In genomic region chr19:10038910-10039309, GRCm38 (mm10) we compare ENCODE assay signal across 8 mouse cellular contexts. TPM values are rescaled to one million over a fixed set of nuclear protein-coding genes. Genes with fewer than 3 reads are reported as not detected.
DNase-seq lines count a peak whose midpoint lies in the region; ATAC-seq and TF ChIP-seq lines count a peak whose summit lies in the region.
"Had no signal": no experiment of that assay in that cellular context is flagged by ENCODE, and none has a peak within 500 bp of the region (broad histone marks: within the 10 kb centered on the region; RNA-seq: fewer than 3 reads in every experiment).

No protein-coding gene starts in this region.

- ATAC-seq in midbrain, postnatal 0 days (ENCODE audit: low FRiP score) = no peak
- no peak for ATAC-seq in midbrain, embryonic 15.5 days (replicated peaks)
- no peak for ATAC-seq in kidney, postnatal 0 days (replicated peaks; ENCODE audit: low FRiP score, low read depth)
- no peak for ATAC-seq in stomach, embryonic 15.5 days (ENCODE audit: insufficient read depth, low FRiP score, low read depth)
- no peak for ATAC-seq in forebrain, embryonic 13.5 days

- no peaks in the 10 kb centered on the region for H3K27me3 ChIP-seq in midbrain, postnatal 0 days (ENCODE audit: insufficient read depth, low read length)
- no peaks in the 10 kb centered on the region for H3K27me3 ChIP-seq in midbrain, embryonic 15.5 days (replicated peaks)
- no peaks in the 10 kb centered on the region for H3K27me3 ChIP-seq in heart, embryonic 10.5 days (ENCODE audit: insufficient read depth, poor library complexity, severe bottlenecking)
- no peaks in the 10 kb centered on the region for H3K27me3 ChIP-seq in kidney, postnatal 0 days (ENCODE audit: insufficient read depth, low read length)
- no peaks in the 10 kb centered on the region for H3K27me3 ChIP-seq in stomach, embryonic 15.5 days (replicated peaks)
- 0 out of 2 replicates have a peak, but pooled peaks cover 6% of the 10 kb centered on the region for H3K27me3 ChIP-seq in forebrain, embryonic 13.5 days

- DNase-seq in midbrain, postnatal 0 days (ENCODE audit: low spot score) = peak; percentile 36
- peak; percentile 90 for DNase-seq in heart, embryonic 10.5 days (ENCODE audit: low spot score)
- DNase-seq in kidney, postnatal 0 days (ENCODE audit: low spot score) = peak; percentile 61
- no peak for DNase-seq in right cerebral cortex, postnatal 36 days (ENCODE audit: low spot score in 2 of 2)

- H3K4me3 ChIP-seq in midbrain, postnatal 0 days (ENCODE audit: low read depth, low read length) = no peak overlapping the region
- H3K4me3 ChIP-seq in midbrain, embryonic 15.5 days = no peak overlapping the region
- peak overlapping the region; percentile 18; the same call in 1 of the 2 replicates for H3K4me3 ChIP-seq in heart, embryonic 10.5 days
- no peak overlapping the region for H3K4me3 ChIP-seq in kidney, postnatal 0 days (replicated peaks; ENCODE audit: low read depth, low read length)
- H3K4me3 ChIP-seq in stomach, embryonic 15.5 days (replicated peaks) = no peak overlapping the region
- no peak overlapping the region for H3K4me3 ChIP-seq in forebrain, embryonic 13.5 days

- H3K27ac ChIP-seq in midbrain, postnatal 0 days (ENCODE audit: low read depth, low read length) = no peak overlapping the region
- H3K27ac ChIP-seq in midbrain, embryonic 15.5 days = no peak overlapping the region
- H3K27ac ChIP-seq in heart, embryonic 10.5 days = peak overlapping the region; percentile 65
- peak overlapping the region; percentile 63 for H3K27ac ChIP-seq in kidney, postnatal 0 days
- H3K27ac ChIP-seq in stomach, embryonic 15.5 days = peak overlapping the region; percentile 42; the same call in 1 of the 2 replicates
- H3K27ac ChIP-seq in forebrain, embryonic 13.5 days = no peak overlapping the region

- H3K9ac ChIP-seq in midbrain, postnatal 0 days (replicated peaks; ENCODE audit: low read length, poor library complexity, severe bottlenecking) = no peak overlapping the region
- H3K9ac ChIP-seq in midbrain, embryonic 15.5 days = no peak overlapping the region
- H3K9ac ChIP-seq in kidney, postnatal 0 days (ENCODE audit: low read depth, low read length) = 0 out of 2 replicates have a peak overlapping the region, but pooled peaks have one; percentile 13
- H3K9ac ChIP-seq in stomach, embryonic 15.5 days = no peak overlapping the region
- no peak overlapping the region for H3K9ac ChIP-seq in forebrain, embryonic 13.5 days

- 24% methylated on average over 3 of the region's 3 CpGs for WGBS in midbrain, postnatal 0 days
- WGBS in midbrain, embryonic 15.5 days = 22% methylated on average over 3 of the region's 3 CpGs
- WGBS in heart, embryonic 10.5 days = 24% methylated on average over 3 of the region's 3 CpGs
- 7% methylated on average over 3 of the region's 3 CpGs for WGBS in kidney, postnatal 0 days
- 11% methylated on average over 3 of the region's 3 CpGs for WGBS in stomach, embryonic 15.5 days
- WGBS in forebrain, embryonic 13.5 days = 22% methylated on average over 3 of the region's 3 CpGs

- H3K4me2 ChIP-seq in midbrain, postnatal 0 days (ENCODE audit: low read depth, low read length, poor library complexity, severe bottlenecking) = no peak overlapping the region
- no peak overlapping the region for H3K4me2 ChIP-seq in midbrain, embryonic 15.5 days
- H3K4me2 ChIP-seq in kidney, postnatal 0 days (ENCODE audit: low read length) = no peak overlapping the region; the same call in 1 of the 2 replicates
- no peak overlapping the region for H3K4me2 ChIP-seq in stomach, embryonic 15.5 days
- no peak overlapping the region for H3K4me2 ChIP-seq in forebrain, embryonic 13.5 days

- no peaks in the 10 kb centered on the region for H3K9me3 ChIP-seq in midbrain, postnatal 0 days (ENCODE audit: low read length)
- H3K9me3 ChIP-seq in midbrain, embryonic 15.5 days = no peaks in the 10 kb centered on the region
- H3K9me3 ChIP-seq in heart, embryonic 10.5 days = no peaks in the 10 kb centered on the region
- H3K9me3 ChIP-seq in kidney, postnatal 0 days (replicated peaks; ENCODE audit: low read length) = no peaks in the 10 kb centered on the region
- no peaks in the 10 kb centered on the region for H3K9me3 ChIP-seq in stomach, embryonic 15.5 days
- no peaks in the 10 kb centered on the region for H3K9me3 ChIP-seq in forebrain, embryonic 13.5 days (replicated peaks)

- no peak for TF ChIP-seq CTCF in midbrain, postnatal 0 days (IDR thresholded peaks at IDR 0.05)
- no peak for TF ChIP-seq CTCF in kidney, postnatal 0 days (IDR thresholded peaks at IDR 0.05; ENCODE audit: low read depth)

- peaks cover 6% of the 10 kb centered on the region for H3K4me1 ChIP-seq in midbrain, postnatal 0 days (ENCODE audit: insufficient read depth, low read length)
- peaks cover 26% of the 10 kb centered on the region for H3K4me1 ChIP-seq in midbrain, embryonic 15.5 days
- peaks cover 49% of the 10 kb centered on the region for H3K4me1 ChIP-seq in heart, embryonic 10.5 days
- H3K4me1 ChIP-seq in kidney, postnatal 0 days (replicated peaks; ENCODE audit: insufficient read depth, low read length) = peaks cover 12% of the 10 kb centered on the region; the same call in 1 of the 2 replicates
- peaks cover 33% of the 10 kb centered on the region for H3K4me1 ChIP-seq in stomach, embryonic 15.5 days
- H3K4me1 ChIP-seq in forebrain, embryonic 13.5 days = peaks cover 22% of the 10 kb centered on the region

- H3K36me3 ChIP-seq in midbrain, postnatal 0 days (ENCODE audit: insufficient read depth, low read length) = no peaks in the 10 kb centered on the region
- H3K36me3 ChIP-seq in midbrain, embryonic 15.5 days (replicated peaks) = no peaks in the 10 kb centered on the region
- H3K36me3 ChIP-seq in heart, embryonic 10.5 days = peaks cover 21% of the 10 kb centered on the region
- no peaks in the 10 kb centered on the region for H3K36me3 ChIP-seq in kidney, postnatal 0 days (ENCODE audit: insufficient read depth, low read length)
- no peaks in the 10 kb centered on the region for H3K36me3 ChIP-seq in stomach, embryonic 15.5 days
- no peaks in the 10 kb centered on the region for H3K36me3 ChIP-seq in forebrain, embryonic 13.5 days (ENCODE audit: poor library complexity, severe bottlenecking)

RNA-seq across cellular contexts. Expression of gene Fads3, which starts 2.5 kb away (rescaled TPM):
- 74.6 and 92.8 TPM in 2 replicates for total RNA-seq in midbrain, postnatal 0 days (2014; rRNA removed)
- 38.8 and 39.2 TPM in 2 replicates for polyA plus RNA-seq in midbrain, postnatal 0 days (2015; fragmentation: Nextera tagmentation; extraction: Ambion mirVana)
- 25.8 and 27.1 TPM in 2 replicates for polyA plus RNA-seq in midbrain, embryonic 15.5 days (2015; fragmentation: Nextera tagmentation; extraction: Ambion mirVana)
- 16.5 and 19.0 TPM in 2 replicates for polyA plus RNA-seq in heart, embryonic 10.5 days (2016; fragmentation: Nextera tagmentation; extraction: Ambion mirVana)
- 35.0 and 37.4 TPM in 2 replicates for polyA plus RNA-seq in kidney, postnatal 0 days (2015; fragmentation: Nextera tagmentation; extraction: Ambion mirVana)
- polyA plus RNA-seq in stomach, embryonic 15.5 days (2015; fragmentation: Nextera tagmentation; extraction: Ambion mirVana) = 17.2 and 17.6 TPM in 2 replicates
- polyA plus RNA-seq in forebrain, embryonic 13.5 days (2015; fragmentation: Nextera tagmentation; extraction: Ambion mirVana) = 5.8 TPM in 2 replicates
- total RNA-seq: neutrophil, adult 5-6 weeks had no signal

RNA-seq across cellular contexts. Expression of gene Rab3il1, which starts 37.4 kb away (rescaled TPM):
- total RNA-seq in midbrain, postnatal 0 days (2014; rRNA removed) = 20.6 and 23.3 TPM in 2 replicates
- polyA plus RNA-seq in midbrain, postnatal 0 days (2015; fragmentation: Nextera tagmentation; extraction: Ambion mirVana) = 21.7 and 23.5 TPM in 2 replicates
- polyA plus RNA-seq in midbrain, embryonic 15.5 days (2015; fragmentation: Nextera tagmentation; extraction: Ambion mirVana) = 24.5 and 29.2 TPM in 2 replicates
- polyA plus RNA-seq in heart, embryonic 10.5 days (2016; fragmentation: Nextera tagmentation; extraction: Ambion mirVana) = 51.5 and 57.6 TPM in 2 replicates
- polyA plus RNA-seq in kidney, postnatal 0 days (2015; fragmentation: Nextera tagmentation; extraction: Ambion mirVana) = 30.6 and 31.5 TPM in 2 replicates
- polyA plus RNA-seq in stomach, embryonic 15.5 days (2015; fragmentation: Nextera tagmentation; extraction: Ambion mirVana) = 29.8 and 40.7 TPM in 2 replicates
- polyA plus RNA-seq in forebrain, embryonic 13.5 days (2015; fragmentation: Nextera tagmentation; extraction: Ambion mirVana) = 14.4 and 15.2 TPM in 2 replicates
- total RNA-seq: neutrophil, adult 5-6 weeks had no signal

RNA-seq across cellular contexts. Expression of gene Best1, which starts 37.5 kb away (rescaled TPM):
- 2.5 and 4.1 TPM in 2 replicates for total RNA-seq in midbrain, postnatal 0 days (2014; rRNA removed)
- 2.9 and 3.5 TPM in 2 replicates for polyA plus RNA-seq in midbrain, postnatal 0 days (2015; fragmentation: Nextera tagmentation; extraction: Ambion mirVana)
- polyA plus RNA-seq in midbrain, embryonic 15.5 days (2015; fragmentation: Nextera tagmentation; extraction: Ambion mirVana) = 1.7 and 3.2 TPM in 2 replicates
- polyA plus RNA-seq in heart, embryonic 10.5 days (2016; fragmentation: Nextera tagmentation; extraction: Ambion mirVana) = 0.73 and 0.95 TPM in 2 replicates
- 1.8 and 3.3 TPM in 2 replicates for polyA plus RNA-seq in kidney, postnatal 0 days (2015; fragmentation: Nextera tagmentation; extraction: Ambion mirVana)
- 0.80 TPM in 2 replicates for polyA plus RNA-seq in stomach, embryonic 15.5 days (2015; fragmentation: Nextera tagmentation; extraction: Ambion mirVana)
- polyA plus RNA-seq in forebrain, embryonic 13.5 days (2015; fragmentation: Nextera tagmentation; extraction: Ambion mirVana) = 0.76 and 1.2 TPM in 2 replicates

RNA-seq across cellular contexts. Expression of gene Fth1, which starts 58.5 kb away (rescaled TPM):
- 337 and 436 TPM in 2 replicates for total RNA-seq in midbrain, postnatal 0 days (2014; rRNA removed)
- 2,585 and 2,689 TPM in 2 replicates for polyA plus RNA-seq in midbrain, postnatal 0 days (2015; fragmentation: Nextera tagmentation; extraction: Ambion mirVana)
- polyA plus RNA-seq in midbrain, embryonic 15.5 days (2015; fragmentation: Nextera tagmentation; extraction: Ambion mirVana) = 1,452 and 1,467 TPM in 2 replicates
- 1,706 and 1,823 TPM in 2 replicates for polyA plus RNA-seq in heart, embryonic 10.5 days (2016; fragmentation: Nextera tagmentation; extraction: Ambion mirVana)
- polyA plus RNA-seq in kidney, postnatal 0 days (2015; fragmentation: Nextera tagmentation; extraction: Ambion mirVana) = 2,883 and 2,906 TPM in 2 replicates
- polyA plus RNA-seq in stomach, embryonic 15.5 days (2015; fragmentation: Nextera tagmentation; extraction: Ambion mirVana) = 1,700 and 1,987 TPM in 2 replicates
- polyA plus RNA-seq in forebrain, embryonic 13.5 days (2015; fragmentation: Nextera tagmentation; extraction: Ambion mirVana) = 1,364 and 1,444 TPM in 2 replicates

Comparison
In these comparisons a context has a peak if more than half of its experiments do, and no peak if none do; other contexts are left out.
1. DNase-seq: peak in midbrain, postnatal 0 days (single experiment), heart, embryonic 10.5 days (single experiment) and kidney, postnatal 0 days (single experiment); none in right cerebral cortex, postnatal 36 days (0 of 2).
2. H3K27ac ChIP-seq: peak in heart, embryonic 10.5 days (single experiment), kidney, postnatal 0 days (single experiment) and stomach, embryonic 15.5 days (single experiment); none in midbrain, postnatal 0 days (single experiment), midbrain, embryonic 15.5 days (single experiment) and forebrain, embryonic 13.5 days (single experiment).